Mouse (Mus musculus) spleen, postnatal 4 days (tissue): Measurements from ENCODE around the gene Wdr5.
"Not testable (repeated sequence)": the region's sequence is repeated elsewhere in the genome, so short reads cannot be mapped to it uniquely, and the experiment has no call there.

ENCODE experiments used
- DNase-seq, 2 experiments: peaks; one replicate each; pipeline ENCODE4 v3.0.0; 2022; ENCODE audit warnings: low spot score in 2 of 2

The Wdr5 gene

GRCm38 (mm10) chr2:27496391-27497028, 18.4 kb upstream of the Wdr5 start:
- DNase-seq: no peak

- no peak for DNase-seq
Measured at GRCm38 (mm10) chr2:27504113-27504885, 10.7 kb upstream of the Wdr5 start.

- no peak for DNase-seq
Measured at GRCm38 (mm10) chr2:27505539-27505938, 9.4 kb upstream of the Wdr5 start.

GRCm38 (mm10) chr2:27506658-27507057, 8.3 kb upstream of the Wdr5 start:
- not testable (repeated sequence) for DNase-seq

GRCm38 (mm10) chr2:27507562-27507961, 7.4 kb upstream of the Wdr5 start, which contains the start of gene Brd3:
Gene Brd3 (minus strand): TSS chr2:27507662.
- no peak for DNase-seq

GRCm38 (mm10) chr2:27510706-27511105, 4.3 kb upstream of the Wdr5 start:
- no peak for DNase-seq

- DNase-seq: no peak
Measured at GRCm38 (mm10) chr2:27512909-27513308, 2.0 kb upstream of the Wdr5 start.

GRCm38 (mm10) chr2:27513861-27514260, 1.1 kb upstream of the Wdr5 start:
- DNase-seq: no peak

- DNase-seq: peak in 1 of 2 experiments; percentile 28
Measured at GRCm38 (mm10) chr2:27515341-27516166, 597 bp downstream of the Wdr5 start.

- no peak for DNase-seq
Measured at GRCm38 (mm10) chr2:27516289-27516688, 1.3 kb downstream of the Wdr5 start.

- no peak for DNase-seq
Measured at GRCm38 (mm10) chr2:27518283-27518682, 3.3 kb downstream of the Wdr5 start.

GRCm38 (mm10) chr2:27538455-27539330, 23.7 kb downstream of the Wdr5 start:
- DNase-seq: not testable (repeated sequence)

- DNase-seq: no peak
Measured at GRCm38 (mm10) chr2:27539336-27539735, 24.4 kb downstream of the Wdr5 start.

- DNase-seq: peak; percentile 89 to 93
Measured at GRCm38 (mm10) chr2:27539772-27540514, 25.0 kb downstream of the Wdr5 start.

GRCm38 (mm10) chr2:27540515-27540836, 25.5 kb downstream of the Wdr5 start:
- DNase-seq: no peak

- DNase-seq: no peak
Measured at GRCm38 (mm10) chr2:27541225-27541624, 26.3 kb downstream of the Wdr5 start.

GRCm38 (mm10) chr2:27544613-27545012, 29.7 kb downstream of the Wdr5 start:
- DNase-seq: no peak

- not testable (repeated sequence) for DNase-seq
Measured at GRCm38 (mm10) chr2:27545517-27545916, 30.6 kb downstream of the Wdr5 start.

- DNase-seq: not testable (repeated sequence)
Measured at GRCm38 (mm10) chr2:27546041-27546440, 31.1 kb downstream of the Wdr5 start.

- DNase-seq: no peak
Measured at GRCm38 (mm10) chr2:27547326-27547725, 32.4 kb downstream of the Wdr5 start.

GRCm38 (mm10) chr2:27547986-27548385, 33.0 kb downstream of the Wdr5 start:
- DNase-seq: no peak
